Mouse (Mus musculus) heart, adult 8-10 months (tissue): ENCODE measurements around the gene Lonp1. TPM values are rescaled to one million over a fixed set of nuclear protein-coding genes. Genes with fewer than 3 reads are reported as not detected.
A peak's percentile ranks its signal among the peaks of the same experiment; 100 is the strongest.
"Not testable (repeated sequence)": the region's sequence is repeated elsewhere in the genome, so short reads cannot be mapped to it uniquely, and the experiment has no call there.

Experiments used
- DNase-seq: peaks from one replicate; pipeline ENCODE4 v3.0.0; 2022; ENCODE audit warnings: low spot score
- total RNA-seq, 4 experiments: library from RNA; stranded (reverse); gene quantifications; 2 replicates each; pipeline ENCODE4 v1.2.4; 2022

Lonp1 gene
- total RNA-seq, 4 experiments from 2014 or later: 124 to 136 (median 125) TPM

GRCm38 (mm10) chr17:56625495-56625894 is 1.2 kb downstream of the Lonp1 start:
- DNase-seq: no peak

DNA sequence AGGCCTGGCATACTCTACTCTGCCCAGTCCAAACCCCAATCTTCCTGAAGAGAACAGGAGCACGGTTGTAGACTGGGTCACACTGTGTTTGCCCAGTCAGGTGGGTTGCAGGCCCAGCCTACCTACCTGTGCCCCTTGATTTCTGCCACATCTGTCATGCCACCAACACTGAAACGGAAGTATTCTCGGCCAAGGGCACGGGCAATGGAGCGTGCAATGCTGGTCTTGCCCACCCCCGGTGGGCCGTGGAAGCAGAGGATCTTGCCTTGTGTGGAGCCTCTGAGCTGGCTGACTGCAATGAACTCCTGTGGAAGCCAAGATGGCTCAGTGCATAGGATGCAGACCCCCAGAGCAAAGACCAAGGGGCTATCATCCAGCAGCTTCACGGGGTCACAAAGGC is 9.1 kb downstream of the Lonp1 start:
- no peak for DNase-seq

GRCm38 (mm10) chr17:56616725-56617124 is 10.0 kb downstream of the Lonp1 start:
- no peak for DNase-seq

DNA sequence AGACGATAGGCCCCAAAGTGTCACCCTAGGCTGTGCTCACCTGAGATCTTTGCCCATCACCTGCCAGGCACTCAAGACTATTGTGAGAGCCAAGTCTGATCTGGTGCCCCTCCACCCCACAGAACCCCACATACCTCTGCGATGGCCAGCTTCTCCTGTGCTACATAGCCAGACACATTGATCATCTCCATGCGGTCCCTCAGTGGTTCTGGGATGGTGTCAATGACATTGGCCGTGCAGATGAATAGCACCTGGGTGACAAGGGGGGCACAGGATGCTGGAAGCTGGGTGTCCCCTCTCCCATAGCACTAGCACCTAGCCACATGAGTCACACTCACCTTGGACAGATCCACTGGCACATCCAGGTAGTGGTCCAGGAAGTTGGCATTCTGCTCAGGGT is 10.9 kb downstream of the Lonp1 start:
- no peak for DNase-seq

DNA sequence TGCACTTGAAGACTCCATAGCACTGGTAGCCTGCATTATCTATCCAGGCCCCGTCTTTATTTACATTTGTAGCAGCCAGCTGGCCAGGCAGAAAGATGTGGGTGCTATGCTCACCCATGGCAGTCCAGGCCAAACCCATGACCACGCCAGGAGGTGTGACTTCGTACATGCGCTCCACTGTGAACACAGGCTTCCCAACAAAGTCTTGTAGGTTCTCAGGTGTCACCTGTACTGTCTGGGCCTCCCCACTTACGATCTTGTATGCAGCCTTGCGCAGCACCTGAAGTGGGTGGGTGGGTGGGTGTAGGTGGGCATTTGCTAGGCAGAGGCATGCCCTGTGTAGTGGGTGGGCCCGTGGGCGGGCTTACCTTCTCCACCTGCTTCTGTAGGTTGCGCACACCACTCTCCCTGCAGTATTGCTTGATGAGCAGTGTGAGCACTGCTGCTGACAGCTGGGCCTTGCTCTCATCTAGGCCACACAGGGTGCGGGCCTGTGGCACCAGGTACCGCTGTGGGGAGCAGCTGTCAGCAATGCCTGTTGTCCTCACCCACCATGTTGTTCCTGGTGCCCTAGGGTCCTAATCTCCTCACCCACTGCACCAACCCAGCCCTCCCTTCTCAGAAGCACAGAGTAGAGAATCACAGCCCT is 11.4 kb downstream of the Lonp1 start:
- no peak for DNase-seq

DNA sequence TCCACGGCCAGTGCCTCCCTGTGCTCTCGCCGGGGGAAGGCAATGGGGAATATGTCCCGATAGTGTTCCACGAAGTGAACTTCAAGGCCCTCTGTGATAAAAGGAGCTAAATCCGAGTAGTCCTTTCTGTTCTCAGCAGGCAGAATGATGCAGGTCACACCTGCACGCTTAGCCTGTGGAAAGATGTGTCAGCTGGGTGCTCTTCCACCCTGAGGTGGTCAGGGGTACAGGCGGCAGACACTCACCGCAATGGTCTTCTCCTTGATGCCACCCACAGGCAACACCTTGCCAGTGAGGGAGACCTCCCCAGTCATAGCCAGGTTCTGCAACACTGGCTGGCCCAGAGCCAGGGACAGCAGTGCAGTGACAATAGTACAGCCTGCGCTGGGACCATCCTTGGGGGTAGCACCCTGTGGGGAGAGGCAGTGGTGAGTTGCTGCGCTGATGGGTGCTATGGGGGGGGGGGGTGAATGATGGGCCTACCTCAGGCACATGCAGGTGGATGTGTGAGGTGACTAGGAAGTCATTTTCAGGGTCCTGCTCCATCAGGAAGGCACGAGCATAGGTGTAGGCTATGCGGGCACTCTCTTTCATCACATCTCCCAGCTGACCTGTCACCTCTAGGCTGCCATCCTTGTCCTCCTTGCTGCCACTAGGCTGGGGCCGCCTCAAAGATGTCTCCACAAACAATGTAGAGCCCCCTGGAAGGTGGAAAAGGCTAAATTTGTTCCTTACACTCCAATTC is 12.1 kb downstream of the Lonp1 start:
- DNase-seq: no peak

DNA sequence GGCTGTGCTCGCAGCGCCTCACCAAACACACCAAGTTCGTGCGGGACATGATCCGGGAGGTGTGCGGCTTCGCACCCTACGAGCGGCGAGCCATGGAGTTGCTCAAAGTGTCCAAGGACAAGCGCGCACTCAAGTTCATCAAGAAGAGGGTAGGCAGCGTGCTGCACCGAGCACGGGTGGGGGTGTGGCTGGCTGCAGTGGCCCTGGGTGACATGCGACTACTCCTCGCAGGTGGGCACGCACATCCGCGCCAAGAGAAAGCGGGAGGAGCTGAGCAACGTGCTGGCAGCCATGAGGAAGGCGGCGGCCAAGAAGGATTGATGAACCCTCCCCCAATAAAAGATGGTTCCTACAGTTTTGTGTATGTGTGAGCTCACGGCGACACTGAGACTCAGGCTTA is 12.8 kb downstream of the Lonp1 start:
- DNase-seq: not testable (repeated sequence)

DNA sequence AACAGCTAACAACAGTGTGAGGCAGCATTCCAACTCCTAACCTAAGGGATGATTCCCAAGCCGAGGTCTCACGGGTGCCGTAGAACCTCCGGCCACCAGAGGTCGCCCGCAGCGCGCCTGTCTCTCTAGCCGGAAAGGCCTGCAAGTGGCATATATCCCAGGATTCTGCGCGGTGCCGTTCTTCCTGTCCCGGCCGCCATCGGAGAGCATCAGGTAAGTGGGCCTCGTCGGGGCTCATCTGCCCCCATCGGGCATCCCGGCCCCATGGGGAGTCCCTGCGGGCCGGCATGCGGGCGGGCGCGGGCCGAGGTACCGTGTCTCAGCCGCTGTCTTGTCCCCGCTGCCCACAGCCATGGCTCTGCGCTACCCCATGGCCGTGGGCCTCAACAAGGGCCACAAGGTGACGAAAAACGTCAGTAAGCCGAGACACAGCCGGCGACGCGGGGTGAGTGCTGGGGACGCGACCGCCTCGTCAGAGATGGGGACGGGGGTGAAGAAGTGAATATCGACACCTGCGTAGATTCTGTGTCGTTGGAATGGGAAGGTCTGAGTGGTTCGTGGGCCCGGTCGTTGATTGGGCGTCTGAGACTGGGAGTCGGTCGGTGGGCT is 13.3 kb downstream of the Lonp1 start, which contains the start of gene Rpl36:
Gene Rpl36, plus strand, starts transcription at position 181 of the 609 bp plus-strand sequence.
- DNase-seq: peak; percentile 96

DNA sequence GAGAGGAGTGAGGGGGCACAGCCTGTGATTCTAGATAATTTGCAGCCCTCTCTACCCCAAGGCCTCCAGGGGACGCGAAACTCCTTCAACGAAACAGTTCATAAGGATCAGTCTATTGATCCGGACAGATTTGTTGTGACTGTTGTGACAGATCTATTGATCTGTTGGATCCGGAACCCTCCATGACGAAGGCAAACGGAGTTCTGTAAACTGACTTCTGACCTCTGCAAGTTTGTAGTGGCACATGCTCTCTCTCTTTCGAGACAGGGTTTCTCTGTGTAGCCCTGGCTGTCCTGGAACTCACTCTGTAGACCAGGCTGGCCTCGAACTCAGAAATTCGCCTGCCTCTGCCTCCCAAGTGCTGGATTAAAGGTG is 14.1 kb downstream of the Lonp1 start:
- not testable (repeated sequence) for DNase-seq

DNA sequence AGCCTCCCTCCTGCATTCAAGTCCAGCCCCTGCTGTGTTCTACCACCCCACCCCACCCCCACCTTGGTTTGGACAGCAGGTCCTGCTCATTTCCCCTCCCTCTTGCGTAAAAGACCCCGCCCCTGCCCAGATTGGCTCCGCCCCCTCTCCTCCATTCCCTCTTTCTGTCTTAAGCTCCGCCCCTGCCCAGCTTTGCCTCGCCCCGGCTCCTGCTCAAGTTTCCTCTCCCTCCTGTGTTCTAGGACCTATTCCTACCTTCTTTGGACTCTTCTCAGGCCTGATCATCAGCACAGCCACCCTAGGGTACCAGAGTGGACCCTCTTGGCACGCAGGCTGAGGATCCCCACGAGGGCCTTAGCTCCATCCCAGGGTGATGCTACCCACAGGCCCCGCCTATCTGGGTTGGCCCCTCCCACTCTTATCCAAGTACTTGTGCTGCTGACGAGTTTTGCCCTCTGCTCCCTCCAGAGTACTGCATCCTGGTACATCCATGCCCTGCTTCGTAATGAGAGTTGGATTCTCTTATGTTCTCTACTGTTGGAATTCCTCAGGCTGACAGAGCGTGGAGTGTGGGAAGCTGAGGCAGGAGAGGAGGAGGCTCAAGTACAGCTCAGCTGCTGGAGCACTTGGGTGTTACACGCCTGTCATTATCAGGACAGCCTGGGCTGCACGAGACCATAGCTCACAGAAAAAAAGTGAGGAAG is 14.7 kb downstream of the Lonp1 start:
- no peak for DNase-seq

DNA sequence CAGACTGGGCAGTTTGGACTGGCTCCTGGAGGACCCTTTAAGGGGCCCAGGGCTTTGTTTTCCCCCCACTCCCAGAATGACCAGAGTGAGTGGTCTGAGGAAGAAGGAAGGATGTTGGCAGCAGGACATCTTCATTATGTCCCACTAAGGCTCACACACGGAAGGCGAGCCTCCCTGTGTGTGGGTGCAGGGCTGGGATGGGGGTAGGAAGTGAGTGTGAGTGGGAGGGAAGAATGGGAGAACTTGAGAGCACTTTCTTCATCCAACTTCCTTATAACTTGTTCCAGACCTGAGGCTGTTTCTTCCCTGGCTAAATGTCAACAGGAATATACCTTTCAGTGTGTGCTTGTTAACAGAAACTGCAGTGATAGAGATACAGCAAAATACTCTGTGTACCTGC is 15.4 kb downstream of the Lonp1 start:
- DNase-seq: no peak

GRCm38 (mm10) chr17:56609452-56610171 is 17.1 kb downstream of the Lonp1 start, which contains the start of gene 2410015M20Rik:
Gene 2410015M20Rik (minus strand): TSS chr17:56609771.
- DNase-seq: peak; percentile 98

- DNase-seq: no peak
These were observed 18.0 kb downstream of the Lonp1 start for GRCm38 (mm10) chr17:56608699-56609098.

DNA sequence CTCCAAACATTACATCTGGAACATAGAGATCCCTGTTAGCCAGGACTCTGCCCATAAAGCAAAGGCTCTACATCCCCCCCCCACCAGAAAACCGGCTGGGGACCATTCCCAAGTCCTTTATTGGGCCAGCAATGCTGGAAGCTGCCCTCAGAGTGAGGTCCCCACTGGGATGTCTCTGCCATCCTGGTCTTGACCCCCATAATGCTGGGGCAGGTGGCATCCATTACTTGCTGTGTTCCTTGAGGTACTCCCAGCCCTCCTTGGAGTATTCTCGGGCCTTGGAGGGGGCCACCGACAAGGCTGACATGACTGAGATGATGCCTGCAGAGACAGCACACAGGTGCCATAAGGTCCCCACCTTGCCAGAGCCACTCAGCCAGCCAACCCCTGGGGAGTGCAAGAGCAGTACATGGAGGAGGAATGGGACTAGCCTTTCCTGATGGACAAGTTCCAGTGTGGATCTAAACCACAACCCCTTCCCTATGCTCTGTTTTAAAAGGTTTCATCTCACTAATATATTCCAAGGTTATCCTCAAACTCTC is 19.1 kb downstream of the Lonp1 start:
- DNase-seq: no peak

GRCm38 (mm10) chr17:56605431-56605830 is 21.3 kb downstream of the Lonp1 start:
- DNase-seq: no peak

DNA sequence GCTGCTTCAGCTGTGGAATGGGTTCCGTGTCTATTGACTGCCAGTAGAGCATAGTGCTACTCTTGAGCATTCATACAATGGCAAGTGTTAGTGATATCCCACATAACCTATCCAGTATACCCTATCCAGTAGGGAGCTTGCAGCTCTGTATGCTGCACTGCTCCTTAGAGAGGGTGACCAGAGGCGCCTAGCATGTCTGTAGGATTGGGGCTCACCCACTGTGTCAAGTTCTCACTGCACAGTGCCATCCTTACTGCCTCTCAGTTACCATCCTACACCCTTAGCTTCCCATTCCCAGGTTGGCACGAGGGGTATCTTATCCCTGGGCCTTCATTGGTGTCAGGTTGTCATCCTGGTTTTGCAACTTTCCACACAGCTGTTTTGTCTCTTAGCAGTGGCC is 22.3 kb downstream of the Lonp1 start:
- no peak for DNase-seq

DNA sequence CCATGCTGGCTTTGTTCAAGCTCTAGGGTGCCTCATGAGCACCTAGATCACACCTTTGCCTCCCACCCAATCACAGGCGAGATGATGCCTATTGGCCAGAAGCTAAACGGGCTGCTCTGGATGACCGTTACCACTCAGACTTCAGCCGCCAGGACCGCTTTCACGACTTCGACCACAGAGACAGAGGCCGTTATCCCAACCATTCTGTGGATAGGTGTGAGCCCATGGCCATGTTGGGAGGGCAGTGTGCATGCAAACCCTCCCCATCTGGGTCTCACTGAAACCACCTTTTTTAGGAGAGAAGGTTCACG is 22.7 kb downstream of the Lonp1 start:
- no peak for DNase-seq

- DNase-seq: no peak
These were observed 23.3 kb downstream of the Lonp1 start for GRCm38 (mm10) chr17:56603186-56604069.

- DNase-seq: peak; percentile 28
These were observed 33.0 kb downstream of the Lonp1 start for GRCm38 (mm10) chr17:56593527-56594271.

DNA sequence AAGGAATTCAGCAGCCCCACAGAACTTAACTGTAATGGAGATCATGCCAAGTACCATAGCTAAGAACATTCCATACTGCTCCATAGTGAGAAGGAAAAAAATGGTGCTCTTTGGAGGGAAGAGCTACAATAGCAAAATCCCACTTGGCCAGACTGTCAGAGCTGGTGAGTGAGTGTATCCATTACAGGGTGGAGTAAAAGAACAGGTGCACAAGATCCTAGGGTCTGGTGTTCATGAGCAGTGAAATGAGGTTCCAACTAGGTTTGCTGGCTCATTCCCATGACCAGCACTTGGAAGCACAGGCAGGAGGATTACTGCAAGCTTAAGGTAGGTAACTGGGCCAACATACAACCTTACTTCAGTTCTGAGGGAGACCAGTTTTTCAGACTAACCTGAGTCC is 34.1 kb downstream of the Lonp1 start:
- no peak for DNase-seq
